Mouse (Mus musculus): ENCODE results near the gene Scn4a. TPM values are rescaled to one million over a fixed set of nuclear protein-coding genes. Genes with fewer than 3 reads are reported as not detected.

Gene Scn4a
- total and polyA plus RNA-seq, 2 experiments from 2014 or later: under 0.01 to 0.04 TPM

GRCm38 (mm10) chr11:106318406-106319366 lies 34.4 kb downstream of the Scn4a start:
- Histone ChIP-seq H3K4me3 (ENCODE audit: low read length) (no peak overlapping the region), H3K27ac (no peak overlapping the region), H3K4me1 (ENCODE audit: insufficient read depth, low read length) (no peaks in the 10 kb centered on the region), H3K9me3 (ENCODE audit: low read length) (no peaks in the 10 kb centered on the region), H3K9ac (replicated peaks; ENCODE audit: low read length) (no peak overlapping the region), H3K4me2 (ENCODE audit: low read depth, low read length) (no peak overlapping the region), H3K36me3 (ENCODE audit: insufficient read depth, low read length) (no peaks in the 10 kb centered on the region), H3K27me3 (ENCODE audit: insufficient read depth, low read length) (no peaks in the 10 kb centered on the region)
- DNase-seq (ENCODE audit: low spot score) (no peak), ATAC-seq (no peak)
- WGBS: 77% methylated on average over 21 of the region's 21 CpGs
- TF ChIP-seq CTCF (IDR thresholded peaks at IDR 0.05; ENCODE audit: low read depth): no peak

GRCm38 (mm10) chr11:106317801-106318200 lies 35.3 kb downstream of the Scn4a start:
- H3K4me3 ChIP-seq (ENCODE audit: low read length): no peak overlapping the region
- ATAC-seq: no peak

GRCm38 (mm10) chr11:106316416-106316815 lies 36.7 kb downstream of the Scn4a start:
- Histone ChIP-seq H3K4me1 (ENCODE audit: insufficient read depth, low read length) (no peaks in the 10 kb centered on the region), H3K27me3 (ENCODE audit: insufficient read depth, low read length) (no peaks in the 10 kb centered on the region), H3K36me3 (ENCODE audit: insufficient read depth, low read length) (no peaks in the 10 kb centered on the region), H3K27ac (no peak overlapping the region), H3K9me3 (ENCODE audit: low read length) (no peaks in the 10 kb centered on the region), H3K4me3 (ENCODE audit: low read length) (no peak overlapping the region), H3K9ac (replicated peaks; ENCODE audit: low read length) (no peak overlapping the region), H3K4me2 (ENCODE audit: low read depth, low read length) (no peak overlapping the region)
- ATAC-seq (no peak), DNase-seq (ENCODE audit: low spot score) (no peak)
- TF ChIP-seq CTCF (IDR thresholded peaks at IDR 0.05; ENCODE audit: low read depth): no peak
- WGBS: 89% methylated on average over 1 of the region's 1 CpGs

More at GRCm38 (mm10) chr11:106317801-106318200, 35.3 kb downstream of the Scn4a start:
- Histone ChIP-seq H3K4me1 (ENCODE audit: insufficient read depth, low read length) (no peaks in the 10 kb centered on the region), H3K27me3 (ENCODE audit: insufficient read depth, low read length) (no peaks in the 10 kb centered on the region), H3K9ac (replicated peaks; ENCODE audit: low read length) (no peak overlapping the region), H3K27ac (no peak overlapping the region), H3K36me3 (ENCODE audit: insufficient read depth, low read length) (no peaks in the 10 kb centered on the region), H3K4me2 (ENCODE audit: low read depth, low read length) (no peak overlapping the region), H3K9me3 (ENCODE audit: low read length) (no peaks in the 10 kb centered on the region)
- 83% methylated on average over 7 of the region's 7 CpGs for WGBS
- DNase-seq (ENCODE audit: low spot score): no peak
- TF ChIP-seq CTCF (IDR thresholded peaks at IDR 0.05; ENCODE audit: low read depth): no peak

- H3K4me2 ChIP-seq (ENCODE audit: low read depth, low read length): no peak within 1 kb of the TSS
- TF ChIP-seq CTCF (IDR thresholded peaks at IDR 0.05; ENCODE audit: low read depth): no peak
- no peak for DNase-seq (ENCODE audit: low spot score)
- no peaks in the 10 kb centered on the region for H3K4me1 ChIP-seq (ENCODE audit: insufficient read depth, low read length)
- no peaks in the 10 kb centered on the region for H3K27me3 ChIP-seq (ENCODE audit: insufficient read depth, low read length)
- no peak within 1 kb of the TSS for H3K4me3 ChIP-seq (ENCODE audit: low read length)
- no peak for ATAC-seq
- H3K9me3 ChIP-seq (ENCODE audit: low read length): no peaks in the 10 kb centered on the region
- H3K9ac ChIP-seq (replicated peaks; ENCODE audit: low read length): no peak within 1 kb of the TSS
- H3K27ac ChIP-seq: no peak within 1 kb of the TSS
- 75% methylated on average over 9 of the region's 9 CpGs for WGBS
- no peaks in the 10 kb centered on the region for H3K36me3 ChIP-seq (ENCODE audit: insufficient read depth, low read length)
Observed at GRCm38 (mm10) chr11:106314333-106314812, 38.7 kb downstream of the Scn4a start, which contains the start of gene Cd79b. Cd79b (minus strand) TSS chr11:106314762.

- Histone ChIP-seq H3K36me3 (ENCODE audit: insufficient read depth, low read length) (no peaks in the 10 kb centered on the region), H3K4me2 (ENCODE audit: low read depth, low read length) (no peak overlapping the region), H3K27me3 (ENCODE audit: insufficient read depth, low read length) (no peaks in the 10 kb centered on the region), H3K4me3 (ENCODE audit: low read length) (no peak overlapping the region), H3K4me1 (ENCODE audit: insufficient read depth, low read length) (no peaks in the 10 kb centered on the region), H3K9ac (replicated peaks; ENCODE audit: low read length) (no peak overlapping the region), H3K27ac (no peak overlapping the region), H3K9me3 (ENCODE audit: low read length) (no peaks in the 10 kb centered on the region)
- WGBS: 83% methylated on average over 5 of the region's 5 CpGs
- no peak for TF ChIP-seq CTCF (IDR thresholded peaks at IDR 0.05; ENCODE audit: low read depth)
- DNase-seq (ENCODE audit: low spot score): no peak
- no peak for ATAC-seq
Observed at GRCm38 (mm10) chr11:106313533-106313932, 39.6 kb downstream of the Scn4a start.

DNA sequence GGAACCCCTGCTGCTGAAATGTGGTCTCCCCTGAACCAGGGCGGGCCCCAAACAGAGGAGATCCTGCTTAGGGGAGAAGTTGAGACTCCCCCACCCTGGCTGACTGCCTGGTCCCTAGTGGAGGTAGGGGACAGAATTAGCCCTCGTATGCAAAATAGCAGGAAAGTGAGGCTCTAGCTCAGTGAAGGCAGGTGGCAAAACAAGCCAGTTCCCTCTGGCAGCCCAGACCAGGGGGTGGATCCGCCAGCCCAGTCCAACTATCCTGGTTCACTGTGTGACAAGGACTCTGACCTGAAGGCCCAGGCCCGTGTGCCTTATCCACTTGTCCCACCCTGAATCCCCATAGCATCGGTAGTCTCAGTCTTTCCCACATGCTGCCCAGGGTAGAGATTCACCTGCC lies 43.0 kb downstream of the Scn4a start:
- H3K4me1 ChIP-seq (ENCODE audit: insufficient read depth, low read length): no peaks in the 10 kb centered on the region
- no peaks in the 10 kb centered on the region for H3K9me3 ChIP-seq (ENCODE audit: low read length)
- ATAC-seq (no peak), DNase-seq (ENCODE audit: low spot score) (no peak)
- no peak overlapping the region for H3K27ac ChIP-seq
- no peak for TF ChIP-seq CTCF (IDR thresholded peaks at IDR 0.05; ENCODE audit: low read depth)
- no peak overlapping the region for H3K9ac ChIP-seq (replicated peaks; ENCODE audit: low read length)
- 69% methylated on average over 5 of the region's 5 CpGs for WGBS
- H3K4me2 ChIP-seq (ENCODE audit: low read depth, low read length): no peak overlapping the region
- no peaks in the 10 kb centered on the region for H3K27me3 ChIP-seq (ENCODE audit: insufficient read depth, low read length)
- no peaks in the 10 kb centered on the region for H3K36me3 ChIP-seq (ENCODE audit: insufficient read depth, low read length)
- no peak overlapping the region for H3K4me3 ChIP-seq (ENCODE audit: low read length)

- no peaks in the 10 kb centered on the region for H3K27me3 ChIP-seq (ENCODE audit: insufficient read depth, low read length)
- no peak overlapping the region for H3K27ac ChIP-seq
- DNase-seq (ENCODE audit: low spot score) (no peak), ATAC-seq (no peak)
- 81% methylated on average over 11 of the region's 11 CpGs for WGBS
- no peak for TF ChIP-seq CTCF (IDR thresholded peaks at IDR 0.05; ENCODE audit: low read depth)
- H3K4me2 ChIP-seq (ENCODE audit: low read depth, low read length): no peak overlapping the region
- H3K36me3 ChIP-seq (ENCODE audit: insufficient read depth, low read length): no peaks in the 10 kb centered on the region
- H3K9ac ChIP-seq (replicated peaks; ENCODE audit: low read length): no peak overlapping the region
- no peak overlapping the region for H3K4me3 ChIP-seq (ENCODE audit: low read length)
- H3K4me1 ChIP-seq (ENCODE audit: insufficient read depth, low read length): no peaks in the 10 kb centered on the region
- no peaks in the 10 kb centered on the region for H3K9me3 ChIP-seq (ENCODE audit: low read length)
Observed at GRCm38 (mm10) chr11:106308162-106308561, 44.9 kb downstream of the Scn4a start.

Data from hindbrain, postnatal 0 days (tissue).